Mouse (Mus musculus): ENCODE measurements around the gene Med16. TPM values are rescaled to one million over a fixed set of nuclear protein-coding genes. Genes with fewer than 3 reads are reported as not detected.
A peak's percentile ranks its signal among the peaks of the same experiment; 100 is the strongest.

Med16 gene
- polyA plus RNA-seq, 1 experiment from 2014 or later, result 46.3 TPM

DNA sequence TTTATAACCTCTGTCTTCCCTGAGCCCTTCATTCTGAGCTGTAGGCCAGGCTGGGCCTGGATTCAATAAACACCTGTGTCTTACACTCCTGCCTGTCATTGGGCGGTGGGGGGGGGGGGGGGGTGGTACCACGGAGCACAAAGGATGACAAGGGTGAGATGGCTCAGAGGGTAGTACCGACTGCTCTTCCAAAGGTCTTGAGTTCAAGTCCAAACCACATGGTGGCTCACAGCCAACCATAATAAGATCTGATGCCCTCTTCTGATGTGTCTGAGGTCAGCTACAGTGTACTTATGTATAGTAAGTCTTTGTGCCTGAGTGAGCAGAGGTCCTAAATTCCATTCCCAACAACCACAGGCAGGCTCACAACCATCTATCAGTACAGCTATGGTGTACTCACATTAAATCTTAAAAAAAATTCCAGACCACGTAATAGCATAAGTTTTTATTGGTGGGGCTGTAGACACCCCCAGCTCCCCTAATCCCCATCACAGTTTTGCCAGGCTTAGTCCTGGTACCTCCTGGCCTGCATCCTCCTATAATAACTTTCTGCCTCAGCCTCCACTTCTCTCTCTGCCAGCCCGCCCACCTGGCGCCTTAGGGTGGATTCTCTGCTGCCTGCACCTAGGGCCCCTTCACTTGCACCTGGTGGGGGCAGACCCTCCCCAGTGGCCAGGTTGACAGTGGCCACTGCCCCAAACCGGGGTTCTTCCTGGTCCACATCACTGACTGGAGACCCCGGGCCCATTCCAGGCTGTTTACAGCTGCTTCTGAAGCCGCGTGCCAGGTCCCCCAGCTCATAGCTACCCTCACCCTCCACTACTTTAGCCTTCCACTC lies 44.2 kb downstream of the Med16 start:
- Histone ChIP-seq H3K27ac (ENCODE audit: low read depth) (no peak overlapping the region), H3K4me3 (ENCODE audit: low read depth, low read length) (no peak overlapping the region), H3K9ac (ENCODE audit: low read length) (no peak overlapping the region), H3K9me3 (ENCODE audit: control insufficient read depth, low read length) (no peaks in the 10 kb centered on the region), H3K36me3 (ENCODE audit: control insufficient read depth, insufficient read depth, low read length) (peaks cover 68% of the 10 kb centered on the region), H3K27me3 (replicated peaks; ENCODE audit: control insufficient read depth, insufficient read depth, low read length) (no peaks in the 10 kb centered on the region), H3K4me2 (ENCODE audit: low read length) (no peak overlapping the region), H3K4me1 (replicated peaks; ENCODE audit: control insufficient read depth, insufficient read depth, low read length) (no peaks in the 10 kb centered on the region)
- 43% methylated on average over 10 of the region's 10 CpGs for WGBS
- DNase-seq (ENCODE audit: low spot score), result no peak
- ATAC-seq (replicated peaks; ENCODE audit: low FRiP score, low TSS enrichment, low read depth), result peak; percentile 17

GRCm38 (mm10) chr10:79862925-79863324 lies 45.8 kb downstream of the Med16 start:
- H3K4me1 ChIP-seq (replicated peaks; ENCODE audit: control insufficient read depth, insufficient read depth, low read length), result peaks cover 9% of the 10 kb centered on the region
- 63% methylated on average over 10 of the region's 10 CpGs for WGBS

DNA sequence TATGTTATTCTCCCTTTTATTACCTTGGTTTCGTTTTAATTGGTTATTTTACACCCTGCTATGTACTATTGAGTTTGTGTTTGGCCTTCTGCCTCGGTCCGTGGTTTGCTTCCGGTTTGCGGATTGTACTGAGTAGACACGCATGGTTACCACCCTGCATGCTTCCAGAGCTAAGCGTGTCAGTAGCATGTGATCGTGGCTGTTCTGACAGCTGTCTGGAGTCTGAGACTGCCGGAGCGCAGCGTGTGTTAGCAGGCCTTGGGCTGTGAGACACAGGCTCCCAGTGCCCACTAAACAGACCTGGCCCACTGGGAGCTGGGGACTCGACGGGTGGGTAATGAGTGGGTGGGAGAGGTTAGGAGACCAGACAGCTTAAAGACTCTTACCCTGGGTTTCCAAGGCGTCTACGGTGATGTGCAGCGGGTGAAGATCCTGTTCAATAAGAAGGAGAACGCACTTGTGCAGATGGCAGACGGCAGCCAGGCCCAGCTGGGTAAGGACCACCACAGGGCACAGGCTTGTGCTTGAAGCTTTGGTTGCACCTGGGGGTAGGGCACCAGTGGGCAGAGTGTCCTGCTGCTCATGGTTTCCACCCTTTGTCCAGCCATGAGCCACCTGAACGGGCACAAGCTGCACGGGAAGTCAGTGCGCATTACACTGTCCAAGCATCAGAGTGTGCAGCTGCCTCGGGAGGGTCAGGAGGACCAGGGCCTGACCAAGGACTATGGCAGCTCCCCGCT lies 46.5 kb downstream of the Med16 start:
- peaks cover 16% of the 10 kb centered on the region for H3K4me1 ChIP-seq (replicated peaks; ENCODE audit: control insufficient read depth, insufficient read depth, low read length)
- ATAC-seq (replicated peaks; ENCODE audit: low FRiP score, low TSS enrichment, low read depth) (no peak), DNase-seq (ENCODE audit: low spot score) (no peak)
- no peak overlapping the region for H3K27ac ChIP-seq (ENCODE audit: low read depth)
- no peak overlapping the region for H3K4me3 ChIP-seq (ENCODE audit: low read depth, low read length)
- H3K27me3 ChIP-seq (replicated peaks; ENCODE audit: control insufficient read depth, insufficient read depth, low read length), result no peaks in the 10 kb centered on the region
- H3K9me3 ChIP-seq (ENCODE audit: control insufficient read depth, low read length), result no peaks in the 10 kb centered on the region
- 88% methylated on average over 23 of the region's 23 CpGs for WGBS
- H3K4me2 ChIP-seq (ENCODE audit: low read length), result no peak overlapping the region
- peaks cover 87% of the 10 kb centered on the region for H3K36me3 ChIP-seq (ENCODE audit: control insufficient read depth, insufficient read depth, low read length)
- H3K9ac ChIP-seq (ENCODE audit: low read length), result no peak overlapping the region

More at GRCm38 (mm10) chr10:79862925-79863324, 45.8 kb downstream of the Med16 start:
- H3K9ac ChIP-seq (ENCODE audit: low read length), result no peak overlapping the region
- H3K9me3 ChIP-seq (ENCODE audit: control insufficient read depth, low read length), result no peaks in the 10 kb centered on the region
- ATAC-seq (replicated peaks; ENCODE audit: low FRiP score, low TSS enrichment, low read depth) (no peak), DNase-seq (ENCODE audit: low spot score) (no peak)
- H3K27ac ChIP-seq (ENCODE audit: low read depth), result no peak overlapping the region
- peaks cover 82% of the 10 kb centered on the region for H3K36me3 ChIP-seq (ENCODE audit: control insufficient read depth, insufficient read depth, low read length)
- no peak overlapping the region for H3K4me3 ChIP-seq (ENCODE audit: low read depth, low read length)
- no peak overlapping the region for H3K4me2 ChIP-seq (ENCODE audit: low read length)
- no peaks in the 10 kb centered on the region for H3K27me3 ChIP-seq (replicated peaks; ENCODE audit: control insufficient read depth, insufficient read depth, low read length)

GRCm38 (mm10) chr10:79861230-79862048 lies 47.3 kb downstream of the Med16 start:
- Histone ChIP-seq H3K4me3 (ENCODE audit: low read depth, low read length) (no peak overlapping the region), H3K9ac (ENCODE audit: low read length) (no peak overlapping the region), H3K4me1 (replicated peaks; ENCODE audit: control insufficient read depth, insufficient read depth, low read length) (peaks cover 24% of the 10 kb centered on the region), H3K27ac (ENCODE audit: low read depth) (0 out of 2 replicates have a peak overlapping the region, but pooled peaks have one; percentile 9), H3K27me3 (replicated peaks; ENCODE audit: control insufficient read depth, insufficient read depth, low read length) (no peaks in the 10 kb centered on the region), H3K9me3 (ENCODE audit: control insufficient read depth, low read length) (no peaks in the 10 kb centered on the region), H3K36me3 (ENCODE audit: control insufficient read depth, insufficient read depth, low read length) (peaks cover 91% of the 10 kb centered on the region), H3K4me2 (ENCODE audit: low read length) (no peak overlapping the region)
- 74% methylated on average over 25 of the region's 25 CpGs for WGBS
- ATAC-seq (replicated peaks; ENCODE audit: low FRiP score, low TSS enrichment, low read depth), result no peak
- DNase-seq (ENCODE audit: low spot score), result no peak

DNA sequence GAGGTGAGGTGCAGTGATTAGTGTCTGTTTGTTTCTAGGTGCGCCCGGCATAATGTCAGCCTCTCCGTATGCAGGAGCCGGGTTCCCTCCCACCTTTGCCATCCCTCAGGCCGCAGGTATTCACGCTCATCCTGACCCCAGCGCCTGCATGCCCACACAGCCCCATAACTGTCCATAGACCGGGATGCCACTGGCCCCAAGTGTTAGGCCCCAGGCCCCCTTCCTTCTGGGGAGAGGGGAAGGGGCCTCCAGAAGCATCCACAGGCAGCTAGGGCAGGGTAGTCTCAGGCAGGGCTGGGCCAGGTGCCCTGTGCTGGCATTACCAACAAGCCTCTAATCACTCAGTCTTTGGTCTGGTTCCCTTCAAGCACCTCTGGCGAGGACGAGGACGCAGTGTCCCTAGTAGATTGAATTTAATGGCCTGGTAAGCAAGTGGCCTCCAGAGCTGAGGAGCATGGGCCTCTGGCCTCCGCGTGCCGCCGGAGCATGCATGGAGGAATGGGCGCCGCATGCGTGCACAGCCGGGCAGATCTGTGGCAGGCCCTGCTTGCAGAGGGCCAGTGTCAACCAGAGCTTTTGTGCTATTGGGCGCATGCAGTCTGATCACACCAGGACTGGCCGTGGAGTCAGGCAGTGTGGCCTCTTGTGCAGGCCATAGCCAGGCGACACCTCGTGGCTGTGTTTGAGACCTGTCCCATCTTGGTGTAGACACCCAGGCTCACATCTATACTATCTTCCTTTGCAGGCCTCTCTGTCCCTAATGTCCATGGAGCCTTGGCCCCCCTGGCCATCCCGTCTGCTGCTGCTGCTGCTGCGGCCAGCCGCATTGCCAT lies 48.4 kb downstream of the Med16 start:
- H3K4me3 ChIP-seq (ENCODE audit: low read depth, low read length), result no peak overlapping the region
- ATAC-seq (replicated peaks; ENCODE audit: low FRiP score, low TSS enrichment, low read depth), result no peak
- 92% methylated on average over 26 of the region's 26 CpGs for WGBS

DNA sequence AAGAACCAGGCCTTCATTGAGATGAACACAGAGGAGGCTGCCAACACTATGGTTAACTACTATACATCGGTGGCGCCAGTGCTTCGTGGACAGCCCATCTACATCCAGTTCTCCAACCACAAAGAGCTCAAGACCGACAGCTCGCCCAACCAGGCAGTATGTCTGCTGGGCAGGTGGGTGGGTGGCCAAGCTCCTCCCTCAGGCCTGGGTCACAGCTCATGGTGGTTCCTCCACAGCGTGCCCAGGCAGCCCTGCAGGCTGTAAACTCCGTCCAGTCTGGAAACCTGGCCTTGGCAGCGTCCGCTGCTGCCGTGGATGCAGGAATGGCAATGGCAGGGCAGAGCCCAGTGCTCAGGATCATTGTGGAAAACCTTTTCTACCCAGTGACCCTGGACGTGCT lies 49.6 kb downstream of the Med16 start:
- no peak overlapping the region for H3K4me3 ChIP-seq (ENCODE audit: low read depth, low read length)
- DNase-seq (ENCODE audit: low spot score) (no peak), ATAC-seq (replicated peaks; ENCODE audit: low FRiP score, low TSS enrichment, low read depth) (no peak)
- no peak overlapping the region for H3K9ac ChIP-seq (ENCODE audit: low read length)
- 84% methylated on average over 11 of the region's 11 CpGs for WGBS
- no peak overlapping the region for H3K27ac ChIP-seq (ENCODE audit: low read depth)
- H3K4me2 ChIP-seq (ENCODE audit: low read length), result no peak overlapping the region
- H3K27me3 ChIP-seq (replicated peaks; ENCODE audit: control insufficient read depth, insufficient read depth, low read length), result no peaks in the 10 kb centered on the region
- peaks cover 70% of the 10 kb centered on the region for H3K36me3 ChIP-seq (ENCODE audit: control insufficient read depth, insufficient read depth, low read length)
- peaks cover 26% of the 10 kb centered on the region for H3K4me1 ChIP-seq (replicated peaks; ENCODE audit: control insufficient read depth, insufficient read depth, low read length)
- no peaks in the 10 kb centered on the region for H3K9me3 ChIP-seq (ENCODE audit: control insufficient read depth, low read length)

More for the DNA sequence above, 48.4 kb downstream of the Med16 start:
- H3K27ac ChIP-seq (ENCODE audit: low read depth), result no peak overlapping the region
- no peak for DNase-seq (ENCODE audit: low spot score)
- peaks cover 26% of the 10 kb centered on the region for H3K4me1 ChIP-seq (replicated peaks; ENCODE audit: control insufficient read depth, insufficient read depth, low read length)
- no peak overlapping the region for H3K9ac ChIP-seq (ENCODE audit: low read length)
- H3K4me2 ChIP-seq (ENCODE audit: low read length), result no peak overlapping the region
- peaks cover 80% of the 10 kb centered on the region for H3K36me3 ChIP-seq (ENCODE audit: control insufficient read depth, insufficient read depth, low read length)
- H3K9me3 ChIP-seq (ENCODE audit: control insufficient read depth, low read length), result no peaks in the 10 kb centered on the region
- H3K27me3 ChIP-seq (replicated peaks; ENCODE audit: control insufficient read depth, insufficient read depth, low read length), result no peaks in the 10 kb centered on the region

- DNase-seq (ENCODE audit: low spot score), result no peak
- Histone ChIP-seq H3K36me3 (ENCODE audit: control insufficient read depth, insufficient read depth, low read length) (peaks cover 66% of the 10 kb centered on the region), H3K4me1 (replicated peaks; ENCODE audit: control insufficient read depth, insufficient read depth, low read length) (peaks cover 26% of the 10 kb centered on the region)
Measured at GRCm38 (mm10) chr10:79858416-79859074, 50.2 kb downstream of the Med16 start.

More at GRCm38 (mm10) chr10:79858416-79859074, 50.2 kb downstream of the Med16 start:
- peak overlapping the region; percentile 35; the same call in 1 of the 2 replicates for H3K9ac ChIP-seq (ENCODE audit: low read length)
- H3K27ac ChIP-seq (ENCODE audit: low read depth), result peak overlapping the region; percentile 33; the same call in 1 of the 2 replicates
- no peaks in the 10 kb centered on the region for H3K27me3 ChIP-seq (replicated peaks; ENCODE audit: control insufficient read depth, insufficient read depth, low read length)
- ATAC-seq (replicated peaks; ENCODE audit: low FRiP score, low TSS enrichment, low read depth), result no peak
- peak overlapping the region; percentile 98 for H3K4me3 ChIP-seq (ENCODE audit: low read depth, low read length)
- WGBS, result 54% methylated on average over 17 of the region's 17 CpGs
- peak overlapping the region; percentile 96 for H3K4me2 ChIP-seq (ENCODE audit: low read length)
- H3K9me3 ChIP-seq (ENCODE audit: control insufficient read depth, low read length), result no peaks in the 10 kb centered on the region

Data from intestine, embryonic 14.5 days (tissue).